Mouse (Mus musculus): ENCODE measurements around the gene Avpi1.

DNA sequence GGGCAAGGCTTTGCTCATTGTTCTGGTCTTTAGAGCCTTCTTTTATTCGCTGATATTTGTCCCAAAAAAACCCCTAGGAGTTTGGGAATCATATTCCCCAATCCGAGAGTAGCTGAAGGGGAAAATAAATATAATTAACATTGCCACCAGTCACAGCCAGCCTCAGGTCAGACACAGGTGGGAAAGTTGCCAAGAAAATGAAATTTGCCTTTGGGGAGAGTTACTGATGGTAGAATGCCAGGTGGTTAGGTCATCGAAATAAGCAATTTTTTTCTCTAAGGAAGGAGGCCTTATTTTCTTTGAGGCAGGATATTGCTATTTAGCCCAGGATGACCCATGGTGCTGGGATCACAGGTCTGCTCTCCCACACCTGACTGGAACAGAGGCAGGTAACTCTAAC lies 37.9 kb upstream of the Avpi1 start:
- TF ChIP-seq POLR2A (IDR thresholded peaks at IDR 0.05; ENCODE audit: borderline replicate concordance, low read depth, low read length) (no peak), CTCF (IDR thresholded peaks at IDR 0.05; ENCODE audit: low read depth, low read length) (no peak)

All from bone marrow macrophage, adult 2 months (primary cell).